Mouse (Mus musculus) monocyte, adult 5-6 weeks (primary cell): ENCODE results near the gene Manbal. TPM values are rescaled to one million over a fixed set of nuclear protein-coding genes. Genes with fewer than 3 reads are reported as not detected.

Experiments used
- ATAC-seq: fragments of 153-309, 156-312 bp; replicated peaks from 2 replicates; pipeline ENCODE4 v1.8.0; 2017; ENCODE audit warnings: mild to moderate bottlenecking; ENCODE audit not compliant: low TSS enrichment, insufficient number of reproducible peaks, severe bottlenecking, poor library complexity, low FRiP score
- total RNA-seq: library from RNA; stranded (forward); fragments of 200-1000, 200-491, 200-594 nt; gene quantifications from 3 replicates; pipeline ENCODE4 v1.2.3, GENCODE M21; 2017

Manbal gene
- total RNA-seq, 1 experiment from 2014 or later: 14.3 TPM

DNA sequence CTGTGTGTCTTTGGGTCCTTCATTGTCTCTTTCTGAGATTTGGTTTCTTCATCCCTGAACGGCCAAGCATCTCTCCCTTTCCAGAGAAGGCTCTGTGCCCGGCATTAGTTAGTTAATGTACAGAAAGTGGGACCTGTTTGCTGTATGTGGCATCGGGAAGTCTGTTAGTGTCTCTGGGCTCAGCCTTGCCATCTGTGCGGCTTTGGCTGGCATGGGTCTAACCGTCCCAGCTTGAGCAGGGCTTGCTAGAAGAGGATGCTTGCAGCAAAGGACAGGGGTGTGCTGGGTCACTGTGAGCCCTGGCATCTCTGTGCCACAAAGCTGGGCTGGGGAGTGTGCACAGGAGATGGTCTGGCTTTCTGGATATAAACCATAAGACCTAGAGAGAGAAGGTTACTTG is 59.8 kb downstream of the Manbal start:
- no peak for ATAC-seq

GRCm38 (mm10) chr2:157428351-157429139 is 61.2 kb downstream of the Manbal start:
- no peak for ATAC-seq

DNA sequence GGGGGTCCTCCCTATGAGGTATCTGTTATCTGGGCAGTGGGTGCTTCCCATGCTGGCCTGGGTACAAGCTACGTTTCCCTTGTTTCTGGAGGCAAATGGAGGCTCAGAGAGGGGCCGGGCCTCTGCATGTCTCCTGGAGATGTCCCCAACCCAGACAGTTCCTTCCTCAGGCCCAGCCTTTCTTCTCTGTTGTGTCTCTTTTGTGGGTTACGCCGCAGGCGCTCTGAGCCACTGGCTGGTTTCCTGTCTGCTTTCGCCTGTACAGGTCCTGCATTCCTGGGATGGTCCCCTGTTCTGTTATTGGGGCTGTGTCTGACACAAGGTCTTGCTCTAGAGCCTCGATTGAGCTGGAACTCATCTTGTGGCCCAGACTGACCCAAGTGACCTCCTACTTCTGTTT is 62.3 kb downstream of the Manbal start:
- no peak for ATAC-seq

DNA sequence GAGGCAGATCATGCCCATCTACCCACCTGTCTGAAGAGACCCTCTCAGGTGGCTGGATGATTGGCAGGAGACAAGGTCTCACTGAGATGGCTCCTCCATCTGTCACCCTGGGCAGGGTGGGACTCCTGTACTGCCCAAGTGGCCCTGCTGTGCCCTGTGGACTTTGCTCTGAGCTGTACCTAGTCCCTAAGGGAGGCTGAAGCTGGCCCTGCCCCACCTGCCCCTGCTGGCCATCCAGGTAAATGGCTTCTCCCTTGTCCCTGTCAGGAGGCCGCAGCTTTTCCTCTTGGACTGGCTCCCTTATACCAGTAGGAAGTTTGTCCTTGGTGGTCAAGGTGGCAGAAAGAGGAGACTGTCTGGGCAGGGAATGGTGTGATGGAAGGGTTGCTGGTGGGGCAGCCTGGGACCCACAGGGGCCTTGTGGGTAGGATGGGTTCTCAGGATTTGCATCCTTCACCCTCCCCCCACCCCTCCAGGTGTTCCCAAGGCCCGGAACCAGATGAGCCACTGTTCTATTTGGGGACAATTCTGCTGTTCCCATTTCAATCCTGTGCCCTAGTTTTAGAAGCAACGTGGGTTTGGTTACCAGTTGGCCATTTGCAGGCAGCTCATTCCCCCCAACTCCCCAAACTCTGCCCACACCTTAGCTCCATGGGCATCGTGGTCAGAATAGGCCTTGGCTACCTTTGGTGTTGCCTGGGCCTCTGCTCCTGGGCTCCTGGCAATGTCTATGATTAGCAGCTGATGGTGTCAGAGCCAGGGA is 63.5 kb downstream of the Manbal start:
- ATAC-seq: no peak

GRCm38 (mm10) chr2:157431912-157432311 is 64.5 kb downstream of the Manbal start:
- no peak for ATAC-seq

- ATAC-seq: no peak
Observed at GRCm38 (mm10) chr2:157432476-157432875, 65.1 kb downstream of the Manbal start.

DNA sequence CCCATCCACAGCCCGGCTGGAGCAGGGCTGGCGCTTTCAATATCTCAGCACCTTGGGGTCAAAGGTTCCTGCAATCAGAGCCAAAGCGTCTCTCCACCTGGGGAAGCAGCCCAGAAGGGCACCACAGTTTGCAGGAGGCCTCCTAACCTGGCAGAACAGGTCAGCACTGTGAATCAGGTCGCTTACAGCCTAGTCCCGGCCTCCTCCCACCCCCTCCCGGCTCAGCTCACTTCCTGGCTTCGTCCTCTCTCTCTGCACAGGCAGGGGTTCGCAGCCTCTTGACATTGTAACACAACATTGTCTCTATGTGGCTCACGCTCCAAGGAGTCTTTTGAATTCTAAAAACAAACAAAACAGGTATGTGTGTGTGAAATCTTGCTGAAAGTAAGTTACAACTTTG is 66.6 kb downstream of the Manbal start:
- no peak for ATAC-seq

DNA sequence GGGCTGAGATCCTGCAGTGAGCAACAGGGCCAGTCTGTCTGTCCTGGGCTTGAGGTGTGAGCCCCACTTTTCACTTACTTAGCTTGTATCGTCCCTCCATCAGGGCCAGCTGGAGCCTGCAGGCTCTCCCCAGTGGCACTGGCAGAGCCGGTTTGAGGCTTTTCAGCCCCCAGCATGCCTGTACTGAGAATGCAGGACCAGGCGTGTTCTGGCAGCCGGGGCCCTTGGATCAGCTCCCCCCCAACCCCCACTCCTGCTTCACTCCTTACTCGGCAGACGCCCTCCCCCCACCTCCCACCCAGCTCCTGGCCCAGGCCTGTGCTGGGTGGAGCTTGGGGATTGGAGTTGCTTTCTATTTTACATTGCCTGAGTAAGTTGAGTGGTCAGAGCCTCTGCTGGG is 67.1 kb downstream of the Manbal start:
- no peak for ATAC-seq

DNA sequence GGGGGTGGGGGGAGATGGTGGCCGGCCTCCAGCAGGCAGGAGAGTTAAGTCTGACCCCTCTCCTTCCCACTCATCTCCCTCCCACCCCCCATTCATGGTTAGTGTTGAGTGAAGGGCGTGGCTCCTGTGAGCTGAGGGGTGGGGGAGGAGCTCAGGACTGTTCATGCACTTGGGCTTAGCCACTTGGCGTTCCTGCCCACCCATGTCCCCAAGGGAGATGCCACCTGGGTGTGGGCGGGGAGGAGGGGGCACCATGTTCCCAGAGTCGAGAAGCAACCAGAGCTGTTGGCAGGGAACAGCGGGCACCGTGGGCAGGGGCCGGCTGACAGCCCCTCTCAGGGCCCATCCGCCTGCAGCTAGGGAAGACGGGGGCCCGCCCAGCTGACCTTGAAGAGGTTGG is 69.1 kb downstream of the Manbal start:
- ATAC-seq: no peak

- ATAC-seq: no peak
Observed at GRCm38 (mm10) chr2:157437123-157437522, 69.7 kb downstream of the Manbal start.

GRCm38 (mm10) chr2:157441363-157441762 is 74.0 kb downstream of the Manbal start:
- no peak for ATAC-seq

Other genes starting within 250 kb of the Manbal start
- 1,089 to 1,183 TPM (median 1,123 TPM) in 3 replicates for gene Samhd1, start 232.3 kb upstream of the Manbal start, total RNA-seq
- gene Rbl1, start 163.1 kb upstream of the Manbal start, total RNA-seq: 30.9 to 49.8 TPM (median 34.4 TPM) in 3 replicates
- 116 to 132 TPM (median 127 TPM) in 3 replicates for gene Rpn2, start 88.6 kb upstream of the Manbal start, total RNA-seq
- not detected in 3 replicates for gene Mroh8, start 88.0 kb upstream of the Manbal start, total RNA-seq
- not detected in 3 replicates for gene Ghrh, start 20.1 kb upstream of the Manbal start, total RNA-seq
- gene Src, start 50.9 kb downstream of the Manbal start, total RNA-seq: 0.29 to 0.39 TPM (median 0.32 TPM) in 3 replicates
- gene Nnat, start 192.5 kb downstream of the Manbal start, total RNA-seq: 0.85 to 2.6 TPM in 2 of 3 replicates, not detected in the other
- 8.2 to 31.0 TPM (median 23.0 TPM) in 3 replicates for gene Blcap, start 203.7 kb downstream of the Manbal start, total RNA-seq